Mouse (Mus musculus) hindbrain, embryonic 13.5 days (tissue): Measurements from ENCODE around the gene Gatad1. TPM values are rescaled to one million over a fixed set of nuclear protein-coding genes. Genes with fewer than 3 reads are reported as not detected.
"Not testable (repeated sequence)": the region's sequence is repeated elsewhere in the genome, so short reads cannot be mapped to it uniquely, and the experiment has no call there.

Experiments used
- ATAC-seq: fragments of 200-750 bp; cut with Nextera tagmentation; 2 replicates; pipeline ENCODE4 v1.8.0; 2017; ENCODE audit warnings: moderate TSS enrichment; ENCODE audit not compliant: low FRiP score
- H3K27ac ChIP-seq: fragments of 300-500 bp; sonication (generic); 2 replicates; pipeline ENCODE4 v1.5.1; 2015; ENCODE audit warnings: inconsistent platforms, mild to moderate bottlenecking, moderate library complexity
- H3K27me3 ChIP-seq: fragments of 300-500 bp; sonication (generic); 2 replicates; pipeline ENCODE4 v1.6.1; 2015; ENCODE audit warnings: mild to moderate bottlenecking, inconsistent platforms
- H3K36me3 ChIP-seq: fragments of 300-500 bp; sonication (generic); 2 replicates; pipeline ENCODE4 v1.6.1; 2015; ENCODE audit warnings: mild to moderate bottlenecking, inconsistent platforms
- H3K4me1 ChIP-seq: fragments of 300-500 bp; sonication (generic); replicated peaks from 2 replicates; pipeline ENCODE4 v1.6.1; 2015; ENCODE audit warnings: inconsistent platforms
- H3K4me2 ChIP-seq: fragments of 300-500 bp; sonication (generic); 2 replicates; pipeline ENCODE4 v1.6.1; 2015; ENCODE audit warnings: inconsistent platforms, mild to moderate bottlenecking, moderate library complexity
- H3K4me3 ChIP-seq: fragments of 300-500 bp; sonication (generic); 2 replicates; pipeline ENCODE4 v1.5.1; 2015; ENCODE audit warnings: mild to moderate bottlenecking, inconsistent platforms
- H3K9ac ChIP-seq: fragments of 300-500 bp; sonication (generic); 2 replicates; pipeline ENCODE4 v1.6.1; 2015; ENCODE audit warnings: mild to moderate bottlenecking, inconsistent platforms
- H3K9me3 ChIP-seq: fragments of 300-500 bp; sonication (generic); 2 replicates; pipeline ENCODE4 v1.6.1; 2016; ENCODE audit warnings: inconsistent platforms
- WGBS: fragments of 180-500 bp; shearing (Covaris S2); methylation state at CpG from one replicate; pipeline ENCODE4 v1.1.7; 2015; 5-methylcytosine and 5-hydroxymethylcytosine counted together
- polyA plus RNA-seq: library from polyadenylated mRNA; unstranded; fragments of >200 nt; fragmentation: Nextera tagmentation; extraction: Ambion mirVana; gene quantifications from 2 replicates; pipeline ENCODE4 v1.2.1, GENCODE M21; 2015

Gatad1 gene
- polyA plus RNA-seq, 1 experiment from 2014 or later, result 63.4 TPM

- Histone ChIP-seq H3K27ac (no peak overlapping the region), H3K4me1 (no peaks in the 10 kb centered on the region), H3K9me3 (no peaks in the 10 kb centered on the region), H3K4me2 (no peak overlapping the region), H3K9ac (no peak overlapping the region), H3K36me3 (peaks cover 62% of the 10 kb centered on the region), H3K27me3 (no peaks in the 10 kb centered on the region), H3K4me3 (no peak overlapping the region)
- no peak for ATAC-seq
- 53% methylated on average over 16 of the region's 16 CpGs for WGBS
These were observed 25.3 kb downstream of the Gatad1 start for GRCm38 (mm10) chr5:3631512-3632271.

- no peak overlapping the region for H3K9ac ChIP-seq
- H3K4me2 ChIP-seq, result no peak overlapping the region
- peaks cover 68% of the 10 kb centered on the region for H3K36me3 ChIP-seq
- H3K9me3 ChIP-seq, result no peaks in the 10 kb centered on the region
- H3K27ac ChIP-seq, result no peak overlapping the region
- no peak overlapping the region for H3K4me3 ChIP-seq
- H3K27me3 ChIP-seq, result no peaks in the 10 kb centered on the region
- 95% methylated on average over 5 of the region's 5 CpGs for WGBS
- no peaks in the 10 kb centered on the region for H3K4me1 ChIP-seq
- ATAC-seq, result no peak
These were observed 26.9 kb downstream of the Gatad1 start for GRCm38 (mm10) chr5:3630055-3630454.

GRCm38 (mm10) chr5:3620486-3620885 is 36.5 kb downstream of the Gatad1 start:
- no peak for ATAC-seq
- H3K4me3 ChIP-seq, result no peak overlapping the region
- H3K4me1 ChIP-seq, result no peaks in the 10 kb centered on the region
- no peak overlapping the region for H3K4me2 ChIP-seq
- H3K27ac ChIP-seq, result no peak overlapping the region
- no peak overlapping the region for H3K9ac ChIP-seq
- H3K9me3 ChIP-seq, result no peaks in the 10 kb centered on the region
- H3K27me3 ChIP-seq, result no peaks in the 10 kb centered on the region
- H3K36me3 ChIP-seq, result peaks cover 78% of the 10 kb centered on the region
- 80% methylated on average over 7 of the region's 7 CpGs for WGBS

GRCm38 (mm10) chr5:3611835-3612234 is 45.1 kb downstream of the Gatad1 start:
- peaks cover 65% of the 10 kb centered on the region for H3K36me3 ChIP-seq
- not testable (repeated sequence) for H3K27me3 ChIP-seq, H3K9me3 ChIP-seq, H3K27ac ChIP-seq, H3K4me1 ChIP-seq, ATAC-seq, H3K9ac ChIP-seq, H3K4me2 ChIP-seq, H3K4me3 ChIP-seq
- 96% methylated on average over 2 of the region's 2 CpGs for WGBS

GRCm38 (mm10) chr5:3609241-3609640 is 47.7 kb downstream of the Gatad1 start:
- no peak for ATAC-seq
- peaks cover 68% of the 10 kb centered on the region for H3K36me3 ChIP-seq
- no peaks in the 10 kb centered on the region for H3K4me1 ChIP-seq
- no peaks in the 10 kb centered on the region for H3K27me3 ChIP-seq
- H3K4me3 ChIP-seq, result no peak overlapping the region
- no peak overlapping the region for H3K9ac ChIP-seq
- H3K9me3 ChIP-seq, result no peaks in the 10 kb centered on the region
- H3K4me2 ChIP-seq, result no peak overlapping the region
- 96% methylated on average over 7 of the region's 7 CpGs for WGBS
- no peak overlapping the region for H3K27ac ChIP-seq

GRCm38 (mm10) chr5:3607114-3607513 is 49.9 kb downstream of the Gatad1 start:
- no peaks in the 10 kb centered on the region for H3K27me3 ChIP-seq

GRCm38 (mm10) chr5:3600790-3601189 is 56.2 kb downstream of the Gatad1 start:
- H3K27me3 ChIP-seq, result no peaks in the 10 kb centered on the region
- H3K4me3 ChIP-seq, result no peak overlapping the region
- H3K27ac ChIP-seq, result no peak overlapping the region
- peaks cover 20% of the 10 kb centered on the region for H3K36me3 ChIP-seq
- no peaks in the 10 kb centered on the region for H3K9me3 ChIP-seq
- peaks cover 11% of the 10 kb centered on the region for H3K4me1 ChIP-seq
- H3K9ac ChIP-seq, result no peak overlapping the region
- no peak for ATAC-seq
- no peak overlapping the region for H3K4me2 ChIP-seq
- WGBS, result 94% methylated on average over 3 of the region's 3 CpGs

More at GRCm38 (mm10) chr5:3607114-3607513, 49.9 kb downstream of the Gatad1 start:
- H3K9me3 ChIP-seq, result no peaks in the 10 kb centered on the region
- H3K4me1 ChIP-seq, result no peaks in the 10 kb centered on the region
- no peak overlapping the region for H3K4me2 ChIP-seq
- H3K4me3 ChIP-seq, result no peak overlapping the region
- peaks cover 64% of the 10 kb centered on the region for H3K36me3 ChIP-seq
- no peak overlapping the region for H3K27ac ChIP-seq
- no peak for ATAC-seq
- no peak overlapping the region for H3K9ac ChIP-seq
- 97% methylated on average over 9 of the region's 9 CpGs for WGBS

GRCm38 (mm10) chr5:3600298-3600697 is 56.7 kb downstream of the Gatad1 start:
- Histone ChIP-seq H3K4me1 (peaks cover 14% of the 10 kb centered on the region), H3K4me3 (no peak overlapping the region), H3K9me3 (no peaks in the 10 kb centered on the region), H3K9ac (no peak overlapping the region), H3K36me3 (peaks cover 15% of the 10 kb centered on the region), H3K27ac (no peak overlapping the region), H3K4me2 (no peak overlapping the region), H3K27me3 (no peaks in the 10 kb centered on the region)
- WGBS, result 92% methylated on average over 1 of the region's 1 CpGs
- no peak for ATAC-seq

- H3K4me3 ChIP-seq, result no peak overlapping the region
These were observed 58.2 kb downstream of the Gatad1 start for GRCm38 (mm10) chr5:3598766-3599165.

GRCm38 (mm10) chr5:3597171-3597570 is 59.8 kb downstream of the Gatad1 start:
- Histone ChIP-seq H3K36me3 (0 out of 2 replicates have a peak, but pooled peaks cover 5% of the 10 kb centered on the region), H3K27ac (no peak overlapping the region), H3K4me2 (peak overlapping the region; percentile 71), H3K9me3 (no peaks in the 10 kb centered on the region), H3K9ac (peak overlapping the region; percentile 83; the same call in 1 of the 2 replicates), H3K4me3 (peak overlapping the region; percentile 79), H3K4me1 (peaks cover 28% of the 10 kb centered on the region), H3K27me3 (no peaks in the 10 kb centered on the region)
- no peak for ATAC-seq

More at GRCm38 (mm10) chr5:3598766-3599165, 58.2 kb downstream of the Gatad1 start:
- H3K4me1 ChIP-seq, result peaks cover 28% of the 10 kb centered on the region
- WGBS, result 95% methylated on average over 5 of the region's 5 CpGs
- H3K4me2 ChIP-seq, result no peak overlapping the region
- ATAC-seq, result no peak
- H3K27ac ChIP-seq, result no peak overlapping the region
- no peak overlapping the region for H3K9ac ChIP-seq
- H3K9me3 ChIP-seq, result no peaks in the 10 kb centered on the region
- H3K36me3 ChIP-seq, result peaks cover 1% of the 10 kb centered on the region; the same call in 1 of the 2 replicates
- no peaks in the 10 kb centered on the region for H3K27me3 ChIP-seq

- H3K27me3 ChIP-seq, result no peaks in the 10 kb centered on the region
- ATAC-seq, result peak; percentile 88
- peaks cover 28% of the 10 kb centered on the region for H3K4me1 ChIP-seq
- H3K4me3 ChIP-seq, result peak within 1 kb of the TSS; percentile 79
- WGBS, result 0% methylated on average over 31 of the region's 31 CpGs
- no peaks in the 10 kb centered on the region for H3K9me3 ChIP-seq
- H3K9ac ChIP-seq, result peak within 1 kb of the TSS; percentile 83
- H3K4me2 ChIP-seq, result peak within 1 kb of the TSS; percentile 83
- peaks cover 10% of the 10 kb centered on the region for H3K36me3 ChIP-seq
- H3K27ac ChIP-seq, result peak within 1 kb of the TSS; percentile 90
These were observed 60.6 kb downstream of the Gatad1 start, which contains the start of gene Rbm48 for GRCm38 (mm10) chr5:3596399-3596766. TSS of gene Rbm48 (minus strand) at chr5:3596585.

GRCm38 (mm10) chr5:3595693-3596398 is 61.1 kb downstream of the Gatad1 start, which contains the start of gene Pex1:
TSS of gene Pex1 (plus strand) at chr5:3596066.
- Histone ChIP-seq H3K4me3 (peak within 1 kb of the TSS; percentile 79), H3K9ac (peak within 1 kb of the TSS; percentile 83), H3K27ac (peak within 1 kb of the TSS; percentile 90), H3K27me3 (no peaks in the 10 kb centered on the region), H3K4me2 (peak within 1 kb of the TSS; percentile 83), H3K4me1 (peaks cover 28% of the 10 kb centered on the region), H3K9me3 (no peaks in the 10 kb centered on the region), H3K36me3 (peaks cover 15% of the 10 kb centered on the region)
- peak; percentile 98 for ATAC-seq
- under 1% methylated on average over 50 of the region's 50 CpGs for WGBS
